9 mouse cellular contexts compared by ENCODE assay signal in genomic region chr16:43698735-43699649, GRCm38 (mm10). TPM values are rescaled to one million over a fixed set of nuclear protein-coding genes. Genes with fewer than 3 reads are reported as not detected.
DNase-seq lines count a peak whose midpoint lies in the region; ATAC-seq lines count a peak whose summit lies in the region.
"Had no signal": no experiment of that assay in that cellular context is flagged by ENCODE, and none has a peak within 500 bp of the region (broad histone marks: within the 10 kb centered on the region; RNA-seq: fewer than 3 reads in every experiment).

No protein-coding gene starts in this region.

- intact Hi-C loops in left cerebral cortex, postnatal 10 days (cut with DNase I), result no loop called here

- no peak for ATAC-seq in erythroblast, adult 5-6 weeks (replicated peaks; ENCODE audit: low FRiP score, poor library complexity, severe bottlenecking)

- peak; percentile 16 to 41 for DNase-seq in left cerebral cortex, adult 9 months (ENCODE audit: low spot score in 2 of 2)
- DNase-seq in left cerebral cortex, postnatal 10 days (ENCODE audit: extremely low spot score in 1 of 2, low spot score in 2 of 2), result no peak
- DNase-seq in c-Kit-positive CD71-negative TER-119-negative erythroid progenitor cells, embryonic 14.5 days (ENCODE audit: low read depth), result peak; percentile 65
- peak; percentile 59 for DNase-seq in lung, postnatal 36 days
- peak; percentile 58 to 66 for DNase-seq in thymus, postnatal 10 days (ENCODE audit: low spot score in 2 of 2)
- DNase-seq in adrenal gland, adult 8-10 months, result no peak
- DNase-seq in neural tube, embryonic 10.5 days (ENCODE audit: extremely low spot score, low spot score), result no peak
- DNase-seq: left cerebral cortex, postnatal 4 days had no signal

RNA-seq across cellular contexts. Expression of gene Tigit, which starts 35.0 kb away (rescaled TPM):
- total RNA-seq in left cerebral cortex, postnatal 10 days (2021), result not detected
- not detected in 2 replicates for total RNA-seq in erythroblast, adult 5-6 weeks (2015; ENCODE audit: low replicate concordance)
- not detected in 2 replicates for total RNA-seq in erythroblast, adult 5-6 weeks (2017; ENCODE audit: low replicate concordance)
- under 1 TPM in 1 of 4 experiments, not detected in 3; 0.32 TPM for total RNA-seq in adrenal gland, adult 8-10 months (2022)
- total RNA-seq: left cerebral cortex, postnatal 4 days had no signal

RNA-seq across cellular contexts. Expression of gene Drd3, which starts 54.8 kb away (rescaled TPM):
- total RNA-seq in left cerebral cortex, postnatal 10 days (2021), result under 1 TPM; 0.67 to 0.75 TPM
- not detected in 2 replicates for total RNA-seq in erythroblast, adult 5-6 weeks (2015; ENCODE audit: low replicate concordance)
- not detected in 2 replicates for total RNA-seq in erythroblast, adult 5-6 weeks (2017; ENCODE audit: low replicate concordance)
- not detected for total RNA-seq in adrenal gland, adult 8-10 months (2022)

Comparison
In these comparisons a context has a peak if more than half of its experiments do, and no peak if none do; other contexts are left out.
1. DNase-seq: peak in left cerebral cortex, adult 9 months (2 of 2), c-Kit-positive CD71-negative TER-119-negative erythroid progenitor cells, embryonic 14.5 days (single experiment), lung, postnatal 36 days (single experiment) and thymus, postnatal 10 days (2 of 2); none in left cerebral cortex, postnatal 10 days (0 of 2), adrenal gland, adult 8-10 months (single experiment) and neural tube, embryonic 10.5 days (single experiment).